Mouse (Mus musculus) kidney, postnatal 25 days (tissue): ENCODE results near the gene Gm20388.

ENCODE experiments used
- DNase-seq, 2 experiments: peaks; one replicate each; pipeline ENCODE4 v3.0.0; 2021; ENCODE audit warnings: mixed read lengths in 2 of 2

The Gm20388 gene

DNA sequence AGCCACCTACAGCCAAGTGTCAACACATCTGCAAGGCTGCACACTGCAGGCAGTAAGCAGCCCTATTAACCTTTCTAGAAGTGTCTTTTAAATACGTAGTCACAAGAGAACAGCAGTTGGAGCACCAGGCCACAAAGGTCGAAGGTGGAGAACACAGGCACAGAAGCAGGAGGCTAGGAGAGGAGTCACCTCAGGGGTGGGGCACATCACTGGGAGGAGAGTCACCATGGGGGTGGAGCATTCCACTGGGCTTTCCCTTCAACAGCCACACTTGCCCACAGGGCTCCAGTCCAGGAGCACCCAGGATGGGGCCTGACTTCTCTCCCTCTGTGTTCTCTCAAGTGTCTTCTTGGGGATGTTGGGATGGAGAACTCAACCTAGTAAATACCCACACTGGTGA lies 185.8 kb downstream of the Gm20388 start:
- peak in 1 of 2 experiments; percentile 62 for DNase-seq

DNA sequence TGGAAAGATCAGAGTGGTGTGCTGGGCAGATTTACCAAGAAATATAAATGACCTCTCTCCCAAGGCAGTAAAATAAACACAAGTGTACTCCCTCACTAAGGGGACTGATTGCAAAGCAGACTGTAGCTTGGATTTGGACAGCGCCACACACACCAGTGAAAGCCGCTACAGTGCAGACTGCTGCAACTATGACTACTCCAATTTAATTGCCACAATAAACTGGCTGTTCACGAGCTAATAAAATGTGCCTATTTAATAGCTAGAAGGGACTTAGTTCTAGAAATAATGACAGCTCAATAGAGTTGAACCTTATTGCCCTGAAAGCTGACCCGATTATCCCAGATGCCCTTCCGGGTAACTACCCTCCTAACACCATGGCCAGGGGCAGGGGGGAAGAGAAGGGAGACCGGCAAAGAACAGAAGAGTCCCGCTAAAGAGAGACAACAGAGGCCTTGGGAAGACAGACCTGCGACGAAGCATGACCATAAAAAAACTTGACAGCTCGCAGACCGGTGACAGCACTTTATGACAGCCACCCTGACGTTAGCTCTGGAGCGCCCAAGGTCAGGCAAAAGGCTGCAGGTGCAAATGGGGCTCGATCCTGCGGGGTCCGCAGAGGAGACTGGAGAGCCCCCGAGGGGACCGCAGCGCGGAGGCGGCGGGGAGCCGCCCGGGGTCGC lies 189.9 kb downstream of the Gm20388 start:
- no peak for DNase-seq

DNA sequence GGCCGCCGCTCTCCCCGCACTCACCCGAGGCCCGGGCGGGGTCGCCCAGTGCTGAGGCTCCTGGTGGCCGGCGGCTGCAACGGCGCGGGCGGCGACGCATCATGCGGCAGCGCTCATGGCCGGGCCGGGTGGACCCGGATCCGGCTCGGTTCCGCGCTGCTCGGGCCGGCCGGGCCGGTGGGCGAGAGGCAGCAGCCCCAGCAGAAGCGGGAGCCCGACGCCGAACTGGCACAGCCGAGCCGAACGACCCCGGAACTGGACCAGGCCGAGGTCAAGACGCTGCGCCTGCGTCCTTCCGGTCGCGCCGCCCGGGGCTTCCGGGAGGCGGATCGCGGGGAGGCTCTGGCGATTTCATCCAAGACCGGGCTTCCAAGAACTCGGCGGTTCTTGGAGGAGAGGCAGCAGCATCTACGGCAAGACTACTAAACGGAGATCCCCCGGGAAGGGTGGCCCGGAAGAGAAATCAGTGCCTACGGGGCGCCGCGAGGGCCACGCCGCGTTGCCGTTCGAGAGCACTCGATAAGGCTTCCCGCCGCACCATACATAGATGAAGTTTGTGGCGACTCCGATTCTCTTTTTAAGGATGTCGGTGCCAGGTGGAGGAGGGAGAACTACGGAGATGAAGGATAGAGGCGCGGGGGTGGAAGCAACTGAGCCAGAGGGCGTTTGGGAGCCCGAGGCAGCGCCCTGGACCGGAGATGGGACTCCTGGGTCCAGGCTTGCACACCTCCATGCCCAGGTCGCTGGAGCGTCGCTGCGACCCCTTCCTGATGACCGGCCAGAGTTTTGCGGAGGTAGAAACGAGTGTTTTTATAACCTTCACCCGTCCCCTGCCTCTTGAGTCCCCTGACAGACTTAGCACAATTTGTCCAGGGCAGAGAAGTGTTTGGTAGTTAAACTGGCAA lies 190.7 kb downstream of the Gm20388 start, which contains the start of gene Zdhhc7:
Gene Zdhhc7, minus strand, starts transcription at position 415 of the 905 bp plus-strand sequence.
- peak; percentile 82 to 92 for DNase-seq

DNA sequence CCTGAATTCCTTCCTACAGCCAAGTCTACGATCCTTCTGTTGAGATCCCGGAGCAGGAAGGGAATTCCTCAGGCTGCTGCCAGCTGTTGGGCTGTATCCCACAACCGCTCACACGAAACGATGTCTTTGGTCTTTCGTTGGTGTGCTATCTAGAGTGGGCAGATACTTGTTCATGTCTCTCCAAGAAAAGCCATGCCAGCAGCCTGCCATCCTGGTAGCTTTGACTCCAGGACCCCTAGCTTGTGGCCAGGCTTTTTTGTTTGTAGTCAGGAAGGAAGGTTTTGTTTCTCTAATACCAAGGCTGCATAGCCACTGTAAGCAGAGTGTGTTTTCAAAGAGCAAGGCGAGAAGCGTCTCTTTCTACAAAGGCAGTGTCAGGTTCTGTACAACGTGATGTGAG lies 193.3 kb downstream of the Gm20388 start:
- DNase-seq, result peak in 1 of 2 experiments; percentile 55

DNA sequence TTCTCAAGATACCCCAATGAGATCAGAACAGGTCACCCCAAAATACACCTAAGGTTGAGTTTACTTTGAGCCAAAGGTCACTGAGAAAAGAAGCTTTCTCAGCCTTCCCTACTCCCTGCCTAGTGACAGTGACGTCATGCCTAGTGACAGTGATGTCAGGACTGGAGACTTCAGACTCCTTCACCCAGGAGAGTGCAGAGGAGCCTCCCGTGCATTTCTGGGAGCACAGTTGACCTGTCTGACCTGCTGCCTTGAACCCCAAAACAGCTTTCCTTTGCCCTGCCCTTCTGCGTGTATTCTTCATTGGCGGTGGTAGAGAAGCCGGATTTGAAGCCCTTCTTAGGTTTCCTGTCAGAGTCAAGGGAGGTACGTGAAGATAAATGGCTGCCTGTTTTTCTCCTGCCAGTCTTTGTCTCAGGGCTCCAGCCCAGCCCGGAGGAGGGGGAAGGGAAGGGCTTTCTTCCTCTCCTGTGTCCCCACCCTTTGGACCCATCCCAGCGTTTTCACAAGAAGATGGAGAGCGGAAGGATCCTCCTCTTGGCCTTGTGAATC lies 194.2 kb downstream of the Gm20388 start:
- peak; percentile 88 to 92 for DNase-seq

DNA sequence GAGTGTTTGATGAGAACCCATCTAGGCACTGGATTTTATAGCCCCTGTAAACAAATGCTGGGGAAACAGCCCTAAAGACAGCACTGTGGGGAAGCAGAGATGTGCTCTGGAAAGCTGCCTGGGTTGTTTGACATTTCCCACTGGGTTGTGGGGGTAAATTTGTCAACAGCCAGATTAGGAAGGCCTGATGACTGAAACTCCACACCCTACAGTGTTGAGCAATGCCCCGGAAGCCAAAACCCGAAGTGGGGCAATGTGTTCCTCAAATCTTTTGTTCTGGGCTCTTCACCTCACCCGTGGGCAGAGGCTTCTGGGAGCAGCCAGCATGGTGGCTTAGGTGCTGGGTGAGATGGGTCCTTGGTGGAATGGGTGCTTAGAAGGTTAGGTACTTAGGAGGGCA lies 198.5 kb downstream of the Gm20388 start:
- DNase-seq, result no peak

DNA sequence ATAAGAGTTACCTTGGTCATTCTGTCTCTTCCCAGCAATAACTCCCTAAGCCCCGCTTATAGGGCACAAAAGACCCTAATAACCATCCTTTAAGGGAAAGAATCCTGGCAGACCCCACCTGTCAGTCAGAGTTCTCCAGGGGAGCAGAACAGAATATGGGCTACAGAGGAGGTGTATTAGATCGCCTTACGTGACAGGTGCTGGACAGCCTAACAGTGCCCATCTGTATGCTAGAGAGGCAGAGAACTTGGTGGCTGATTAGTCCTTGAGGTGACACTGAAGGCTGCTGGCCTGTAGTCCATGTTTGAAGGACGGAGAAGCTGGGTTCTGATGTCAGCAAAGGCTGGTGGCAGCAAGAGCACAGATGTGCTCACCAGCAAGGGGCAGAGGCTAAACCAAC lies 200.3 kb downstream of the Gm20388 start:
- no peak for DNase-seq

DNA sequence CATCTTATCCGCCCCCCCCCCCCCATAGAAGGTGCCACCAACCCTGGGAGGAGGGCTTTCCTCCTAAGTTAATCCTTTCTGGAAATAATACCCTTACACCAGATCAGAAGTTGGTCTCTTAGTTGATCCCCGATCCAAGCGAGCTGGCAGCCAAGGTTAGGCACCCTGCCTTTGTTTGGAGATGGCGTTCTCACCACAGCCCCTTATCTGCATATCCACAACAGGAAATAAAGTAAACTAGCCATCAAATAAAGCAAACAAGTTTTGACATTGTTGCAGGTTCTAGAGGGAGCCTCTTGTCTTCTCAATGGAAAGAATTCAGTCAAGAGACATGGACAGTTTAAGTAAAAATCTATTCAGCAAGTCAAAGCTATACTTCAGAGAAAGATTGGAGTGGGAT lies 200.7 kb downstream of the Gm20388 start:
- no peak for DNase-seq

DNA sequence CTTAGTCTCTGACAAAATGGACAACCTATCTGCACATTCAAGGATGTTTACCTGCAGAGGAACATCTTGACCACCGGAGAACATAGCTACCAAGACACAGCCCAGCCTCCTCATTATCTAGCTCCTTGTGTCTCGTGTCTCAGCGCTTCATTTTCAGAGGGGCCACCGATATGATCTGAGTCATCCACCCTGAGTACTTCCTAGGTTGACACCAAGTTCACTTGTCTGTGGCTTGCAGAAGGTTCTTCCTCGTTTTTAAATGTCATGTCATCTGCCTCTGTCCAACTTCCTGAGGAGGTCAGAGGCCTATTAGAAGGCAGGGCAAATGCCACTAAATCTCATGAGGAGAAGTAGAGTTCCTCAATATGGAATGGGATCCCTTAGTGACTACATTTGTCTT lies 201.9 kb downstream of the Gm20388 start:
- no peak for DNase-seq

DNA sequence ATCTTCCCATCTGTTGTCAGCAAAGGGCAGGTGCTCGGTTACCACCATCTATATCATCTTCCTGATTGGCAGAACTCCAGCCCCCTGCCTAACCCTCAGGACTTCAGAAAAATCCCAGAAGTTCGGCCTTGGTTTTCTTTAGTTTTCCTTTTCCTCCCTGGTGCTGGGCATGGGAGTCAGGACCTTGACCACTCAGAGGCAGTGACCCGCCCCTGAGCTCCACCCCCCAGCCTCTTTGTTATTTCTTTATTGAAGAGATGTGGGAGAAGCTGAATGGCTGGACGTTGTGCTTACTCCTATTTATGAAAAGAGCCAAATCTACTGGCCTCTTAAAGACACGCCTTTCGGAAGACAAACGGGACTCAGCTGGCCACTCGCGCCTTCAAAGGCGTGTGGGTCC lies 202.7 kb downstream of the Gm20388 start:
- DNase-seq, result peak; percentile 77 to 87

DNA sequence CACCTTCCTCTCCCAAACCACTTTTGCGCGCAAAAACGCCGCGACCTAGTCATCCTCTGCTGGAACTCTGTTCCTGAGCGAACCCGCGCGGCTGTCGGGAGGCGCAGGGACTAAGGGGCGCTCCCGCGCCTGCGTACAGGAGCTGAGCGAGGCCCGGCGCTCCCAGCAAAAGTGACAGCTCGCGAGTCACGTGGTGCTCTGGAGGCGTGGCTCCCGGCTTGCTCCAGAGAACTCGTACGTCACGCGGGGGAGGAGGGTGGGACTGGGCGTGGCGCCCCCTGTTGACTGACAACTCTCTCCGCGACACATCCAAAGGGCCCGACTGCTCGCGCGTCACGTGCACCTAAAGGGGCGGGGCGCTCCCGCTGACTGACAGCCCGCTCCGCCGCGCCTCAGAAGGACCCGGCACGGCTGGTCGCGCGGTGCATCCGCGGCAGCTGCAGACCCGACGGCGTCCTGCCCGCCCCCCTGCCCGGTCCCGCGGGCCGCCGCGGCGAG lies 203.2 kb downstream of the Gm20388 start, which contains the start of gene 6430548M08Rik:
Gene 6430548M08Rik, plus strand, starts transcription at position 395 of the 498 bp plus-strand sequence.
- DNase-seq, result peak; percentile 100

DNA sequence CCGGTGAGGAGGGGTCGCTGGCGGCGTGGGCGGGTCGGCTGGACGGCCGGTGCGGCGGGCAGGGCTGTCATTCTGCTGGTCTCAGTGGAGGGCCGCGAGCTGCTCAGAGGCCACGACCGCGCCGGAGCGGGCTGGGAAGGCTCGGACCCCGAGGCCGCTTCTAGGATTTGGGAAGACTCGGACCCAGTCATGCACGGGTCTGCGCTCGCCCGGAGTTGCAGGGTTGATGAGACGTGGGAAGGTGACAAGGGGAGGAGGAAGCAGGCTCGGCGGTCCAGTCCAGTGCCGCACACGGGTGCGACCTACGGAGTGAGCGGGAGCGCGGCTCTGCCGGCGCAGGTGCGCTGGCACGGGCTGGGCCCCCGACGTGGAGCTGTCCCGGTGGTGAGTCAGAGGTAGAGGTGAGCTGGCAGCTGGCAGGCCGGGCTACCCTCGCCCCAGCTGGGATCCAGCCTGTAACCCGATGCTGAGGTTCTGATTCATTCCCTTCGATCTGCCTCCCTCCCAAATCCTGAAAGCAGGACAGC lies 203.7 kb downstream of the Gm20388 start:
- DNase-seq, result peak in 1 of 2 experiments; percentile 69

DNA sequence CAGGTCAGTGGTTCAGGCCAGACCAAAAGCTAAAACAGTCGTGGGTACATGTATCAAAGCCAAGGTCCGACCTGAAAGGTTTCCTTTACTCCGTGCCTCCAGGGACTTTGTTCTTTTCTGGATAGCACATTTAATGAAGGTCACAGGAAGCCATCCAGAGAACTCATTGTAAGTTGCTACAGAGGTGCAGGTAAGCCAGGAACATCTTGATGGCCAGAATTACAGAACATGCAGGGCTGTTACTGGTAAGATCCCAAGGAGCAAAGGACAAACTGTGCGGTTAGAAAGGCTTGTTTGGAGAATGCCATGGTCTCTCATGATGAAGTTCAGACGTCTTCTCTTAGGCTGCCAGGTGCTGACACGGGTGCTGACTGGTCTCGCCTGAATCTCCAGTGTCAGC lies 206.0 kb downstream of the Gm20388 start:
- no peak for DNase-seq

DNA sequence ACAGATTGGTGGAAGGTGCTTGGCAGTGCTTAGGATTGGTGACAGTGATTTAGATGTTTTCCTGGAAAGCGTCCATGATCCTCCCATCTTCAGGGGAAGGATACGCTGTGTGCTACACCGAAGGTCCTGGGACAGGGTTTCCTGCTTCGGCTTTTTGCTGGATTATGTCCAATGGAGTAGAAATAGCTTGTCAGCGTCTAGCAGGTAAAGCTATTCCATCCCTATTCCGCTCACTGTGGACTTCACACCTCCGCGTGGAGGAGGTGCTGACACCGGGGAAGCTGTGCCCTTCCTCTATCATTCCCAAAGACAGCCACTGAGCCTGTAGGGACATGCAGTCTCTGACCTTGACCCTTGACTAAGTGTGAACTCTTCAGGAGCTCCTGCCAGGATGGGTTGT lies 207.5 kb downstream of the Gm20388 start:
- peak; percentile 63 to 74 for DNase-seq

DNA sequence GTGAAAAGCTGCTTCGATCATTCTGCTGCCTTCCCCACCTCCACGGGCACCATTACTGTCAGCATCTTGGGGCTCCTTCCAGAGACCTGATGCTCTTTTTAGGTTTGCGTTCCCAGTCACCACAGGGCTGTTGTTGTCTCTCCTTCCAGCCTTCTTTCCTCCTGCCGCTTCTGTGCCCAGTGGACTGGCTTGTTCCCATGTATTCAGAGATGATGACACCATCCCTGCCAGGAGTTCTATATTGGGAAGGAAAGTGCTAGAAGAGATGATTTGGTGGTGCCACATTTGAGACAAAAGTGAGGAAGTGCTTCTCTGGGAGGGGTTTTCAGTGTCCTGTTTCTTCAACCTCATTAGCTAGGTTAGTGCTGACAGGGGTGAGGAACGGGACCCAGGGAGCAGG lies 208.2 kb downstream of the Gm20388 start:
- no peak for DNase-seq

DNA sequence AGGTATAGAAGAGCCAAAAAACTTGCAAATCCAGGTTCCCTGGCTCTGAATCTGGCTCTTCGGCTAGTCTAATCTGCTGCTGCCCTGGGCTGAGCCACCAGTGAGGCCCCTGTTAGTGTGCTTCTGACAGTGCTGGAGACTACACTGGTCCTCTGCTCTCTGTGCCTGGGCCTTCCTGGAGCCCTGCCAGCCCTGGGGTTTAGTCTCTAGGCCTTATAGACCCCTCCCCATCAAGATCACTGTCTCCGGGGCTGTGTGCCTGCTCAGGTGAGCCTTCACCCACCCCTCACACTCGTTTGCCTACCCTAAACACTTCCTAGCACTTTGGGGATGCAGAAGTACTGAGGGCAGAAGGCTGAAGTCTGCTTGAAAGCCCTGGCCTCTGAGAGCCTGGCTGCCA lies 208.8 kb downstream of the Gm20388 start:
- DNase-seq, result no peak

DNA sequence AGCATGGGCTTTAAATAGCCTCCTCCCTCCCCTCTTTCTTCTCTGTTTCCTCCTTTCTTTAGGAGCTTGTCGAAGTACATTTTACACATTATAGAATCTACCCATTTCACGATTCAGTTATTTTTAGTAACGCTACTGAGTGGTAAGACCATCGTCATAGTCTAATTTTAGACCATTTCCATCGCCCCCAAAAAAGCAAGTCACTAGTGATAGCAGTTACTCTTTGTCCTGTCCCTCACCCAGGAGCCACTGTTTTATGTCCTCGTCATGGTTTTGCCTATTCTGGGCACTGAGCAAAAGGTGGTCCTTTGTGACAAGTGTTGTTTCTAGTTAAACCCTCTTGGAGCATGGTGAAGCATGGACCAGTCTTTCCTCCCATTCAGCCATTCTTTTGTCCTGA lies 209.3 kb downstream of the Gm20388 start:
- no peak for DNase-seq

DNA sequence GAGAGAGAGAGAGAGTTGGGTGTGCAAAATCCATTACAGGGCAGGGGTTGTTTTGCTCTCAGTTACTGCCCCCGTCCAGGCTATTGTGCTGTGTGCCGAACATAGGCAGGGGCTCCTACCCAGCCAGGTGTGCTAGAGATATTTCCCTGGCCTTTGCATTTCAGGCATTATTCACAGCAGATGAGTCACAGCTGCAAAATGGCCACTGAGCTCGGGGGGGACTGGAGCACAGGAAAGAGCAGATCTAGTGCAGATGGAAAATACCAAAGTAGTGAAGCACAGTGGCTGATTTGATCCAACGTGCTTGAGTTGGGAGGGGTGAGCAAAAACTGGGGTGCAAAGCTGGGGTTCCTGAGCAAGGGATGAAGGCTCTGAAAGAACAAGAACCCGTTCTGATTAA lies 210.3 kb downstream of the Gm20388 start:
- DNase-seq, result no peak

DNA sequence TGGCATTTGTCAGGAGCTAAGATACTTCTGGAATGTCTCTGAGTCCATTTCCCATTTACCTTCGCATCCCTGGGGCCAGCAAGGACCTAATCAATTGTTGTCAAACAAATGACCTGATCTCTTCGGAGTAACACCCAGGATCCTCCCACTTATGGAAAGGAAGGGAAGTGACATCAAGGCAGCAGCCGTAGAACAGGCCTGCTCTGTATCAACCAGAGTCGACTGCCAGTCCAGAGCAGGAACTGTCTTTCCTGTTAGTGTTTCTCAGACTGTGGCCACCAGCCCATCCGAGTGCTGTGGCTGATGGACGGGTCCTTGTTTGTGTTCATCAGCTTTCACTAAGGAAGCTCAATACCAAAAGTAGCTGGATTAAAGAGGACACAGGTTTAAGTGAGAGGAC lies 213.6 kb downstream of the Gm20388 start:
- peak; percentile 21 to 56 for DNase-seq

DNA sequence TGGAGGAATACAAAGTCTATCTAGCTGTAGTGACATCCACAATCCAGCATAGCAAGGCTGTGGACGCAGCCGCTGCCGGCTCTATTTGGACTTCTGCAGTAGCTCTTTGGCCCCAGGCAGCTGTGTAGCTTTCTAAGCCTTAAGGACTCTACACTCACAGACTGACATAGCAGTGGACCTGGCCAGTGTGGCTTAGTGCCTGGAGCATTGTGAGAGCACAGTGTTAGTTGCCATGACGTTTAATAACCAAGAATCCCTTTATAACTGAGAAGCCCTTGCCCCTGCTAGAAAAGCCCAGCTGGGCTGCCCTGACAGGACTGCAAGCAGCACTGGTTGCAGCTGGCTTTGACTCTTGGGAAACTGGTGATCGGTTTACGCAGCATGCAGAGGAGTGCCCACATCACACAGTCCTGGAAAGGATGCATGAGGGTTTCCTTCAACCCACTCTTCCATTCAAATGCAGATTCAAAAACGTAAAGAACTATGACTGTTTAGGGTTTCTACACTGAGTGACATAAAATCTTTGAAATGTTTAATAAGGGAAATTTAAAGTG lies 214.3 kb downstream of the Gm20388 start:
- no peak for DNase-seq

DNA sequence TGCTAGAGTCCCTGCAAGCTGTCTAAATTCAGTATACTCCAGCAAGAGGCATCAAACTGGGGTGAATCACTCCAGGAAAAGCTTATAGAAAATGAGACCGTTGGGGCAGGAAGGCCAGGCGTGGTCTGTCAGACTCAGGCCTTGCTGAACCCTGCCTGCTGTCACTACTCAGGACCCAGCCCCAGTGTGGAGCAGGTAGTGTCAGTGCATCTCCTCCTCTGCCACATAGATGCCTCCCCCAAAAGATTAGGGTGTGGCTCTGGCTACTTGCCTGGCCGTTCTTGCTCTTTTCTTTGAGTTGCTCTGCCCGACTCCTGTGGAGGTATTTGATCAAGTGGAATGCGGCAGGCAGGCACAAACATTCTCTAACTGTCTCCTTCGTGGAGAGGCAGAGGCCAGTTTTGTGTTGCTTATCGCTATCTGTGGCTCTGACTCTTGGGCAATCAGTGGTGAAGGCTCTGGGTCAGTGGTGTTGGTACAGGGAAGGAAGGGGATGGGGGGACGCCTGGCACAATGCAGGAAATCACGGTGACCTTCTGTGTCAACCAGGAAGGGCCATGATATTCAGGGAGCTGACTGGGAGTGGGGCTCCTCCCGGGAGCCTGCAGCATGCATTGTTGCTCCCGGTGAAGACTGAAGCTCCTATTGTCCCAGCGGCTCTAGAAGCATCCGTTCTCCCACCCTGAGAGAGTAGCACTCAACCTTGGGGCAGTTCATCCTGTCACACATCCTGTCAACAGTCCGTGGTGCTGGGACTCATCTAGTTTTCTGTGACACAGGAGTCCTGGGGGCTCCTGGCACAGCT lies 215.9 kb downstream of the Gm20388 start:
- DNase-seq, result peak; percentile 28 to 76

DNA sequence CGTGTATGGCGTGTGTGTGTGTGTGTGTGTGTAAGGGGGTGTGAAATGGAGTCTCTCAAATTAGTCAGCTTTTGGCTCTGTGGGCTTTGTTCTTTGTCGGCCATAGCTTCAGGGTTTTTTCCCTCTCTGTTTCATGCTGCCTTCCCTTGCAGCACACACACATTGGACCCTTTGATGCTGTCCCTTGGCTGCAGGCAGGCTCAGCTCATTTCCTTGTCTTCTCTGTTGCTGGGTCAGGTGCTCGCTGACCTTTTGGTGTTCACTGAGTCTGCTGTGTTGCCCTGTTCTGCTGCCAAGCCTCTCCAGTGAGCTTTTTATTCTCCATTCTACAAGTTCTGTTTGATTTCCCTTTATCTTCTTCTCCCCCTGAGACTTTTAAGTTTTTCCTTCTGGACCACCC lies 218.9 kb downstream of the Gm20388 start:
- DNase-seq, result peak in 1 of 2 experiments; percentile 24
